Mouse (Mus musculus) bone marrow macrophage, adult 2 months (primary cell): ENCODE results near the gene Sema4d.

Experiments
- CTCF ChIP-seq: IDR thresholded peaks from 2 replicates; pipeline ENCODE4 v1.5.1; 2012; ENCODE audit warnings: low read depth, mild to moderate bottlenecking, low read length, moderate library complexity
- POLR2A ChIP-seq: IDR thresholded peaks from 2 replicates; pipeline ENCODE4 v1.6.1; 2012; ENCODE audit warnings: mild to moderate bottlenecking, low read depth, low read length, borderline replicate concordance

DNA sequence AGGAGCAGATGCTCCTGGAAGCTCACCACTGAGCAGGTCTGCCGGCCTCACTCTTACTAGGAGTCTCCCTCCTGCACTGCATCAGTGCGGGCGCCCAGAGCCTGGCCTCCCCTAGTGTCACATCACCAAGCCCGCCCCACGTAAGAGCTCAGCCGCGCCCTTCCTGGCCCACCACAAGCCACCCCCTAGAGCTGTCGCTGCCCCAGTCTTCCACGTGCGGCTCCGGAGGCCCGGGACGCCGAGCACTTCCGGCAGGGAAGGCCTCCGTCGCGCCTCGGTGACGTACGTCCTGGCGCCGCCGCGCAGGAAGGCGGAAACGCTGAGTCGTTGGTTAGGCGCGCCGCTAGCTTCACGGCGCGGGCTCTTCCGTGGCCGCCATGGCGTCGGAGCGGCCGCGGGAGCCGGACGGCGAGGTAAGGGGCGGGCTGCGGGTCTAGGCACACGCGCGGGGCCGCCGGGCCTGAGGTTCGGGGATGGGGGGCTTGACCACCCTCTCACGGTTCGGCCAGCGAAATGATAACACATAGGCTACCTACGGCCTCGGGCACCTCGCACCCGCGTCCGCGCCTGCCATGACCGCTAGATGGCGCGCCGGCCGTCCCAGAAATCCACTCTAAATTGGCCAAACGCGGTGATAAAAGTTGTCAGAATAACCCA lies 142.0 kb downstream of the Sema4d start, which contains the start of gene Secisbp2:
- TF ChIP-seq CTCF (peak; percentile 87), POLR2A (no peak)
